In genomic region chr6:55379641-55380335, GRCm38 (mm10) we compare ENCODE assay signal across 8 mouse cellular contexts. TPM values are rescaled to one million over a fixed set of nuclear protein-coding genes. Genes with fewer than 3 reads are reported as not detected.
DNase-seq lines count a peak whose midpoint lies in the region; ATAC-seq and TF ChIP-seq lines count a peak whose summit lies in the region.
"Had no signal": no experiment of that assay in that cellular context is flagged by ENCODE, and none has a peak within 500 bp of the region (broad histone marks: within the 10 kb centered on the region; RNA-seq: fewer than 3 reads in every experiment).

No protein-coding gene starts in this region.

- no peak overlapping the region for H3K4me2 ChIP-seq in limb, embryonic 11.5 days (ENCODE audit: low read depth, severe bottlenecking)
- no peak overlapping the region for H3K4me2 ChIP-seq in embryonic facial prominence, embryonic 14.5 days (ENCODE audit: low read depth, low read length)
- no peak overlapping the region for H3K4me2 ChIP-seq in kidney, postnatal 0 days (ENCODE audit: low read length)
- H3K4me2 ChIP-seq in lung, postnatal 0 days (replicated peaks; ENCODE audit: low read depth, low read length) = no peak overlapping the region

- 39% methylated on average over 3 of the region's 3 CpGs for WGBS in limb, embryonic 11.5 days
- WGBS in limb, embryonic 10.5 days = 38% methylated on average over 3 of the region's 3 CpGs
- 38% methylated on average over 3 of the region's 3 CpGs for WGBS in embryonic facial prominence, embryonic 14.5 days
- 45% methylated on average over 3 of the region's 3 CpGs for WGBS in kidney, postnatal 0 days
- 42% methylated on average over 3 of the region's 3 CpGs for whole genome bisulfite sequencing in lung, postnatal 0 days

- TF ChIP-seq CTCF in kidney, postnatal 0 days (IDR thresholded peaks at IDR 0.05; ENCODE audit: low read depth) = peak; percentile 80
- TF ChIP-seq CTCF in lung, postnatal 0 days (IDR thresholded peaks at IDR 0.05) = peak; percentile 82

- no peaks in the 10 kb centered on the region for H3K36me3 ChIP-seq in limb, embryonic 11.5 days (ENCODE audit: control insufficient read depth, insufficient read depth, low read length)
- H3K36me3 ChIP-seq in limb, embryonic 10.5 days = no peaks in the 10 kb centered on the region
- H3K36me3 ChIP-seq in embryonic facial prominence, embryonic 14.5 days (ENCODE audit: control insufficient read depth, insufficient read depth, low read length) = no peaks in the 10 kb centered on the region
- H3K36me3 ChIP-seq in kidney, postnatal 0 days (ENCODE audit: insufficient read depth, low read length) = no peaks in the 10 kb centered on the region
- H3K36me3 ChIP-seq in lung, postnatal 0 days (ENCODE audit: insufficient read depth, low read length) = no peaks in the 10 kb centered on the region

- no peak overlapping the region for H3K27ac ChIP-seq in limb, embryonic 11.5 days (replicated peaks; ENCODE audit: low read depth, low read length)
- H3K27ac ChIP-seq in limb, embryonic 10.5 days = no peak overlapping the region
- H3K27ac ChIP-seq in embryonic facial prominence, embryonic 14.5 days (replicated peaks; ENCODE audit: low read depth, low read length) = no peak overlapping the region
- no peak overlapping the region for H3K27ac ChIP-seq in kidney, postnatal 0 days
- H3K27ac ChIP-seq in lung, postnatal 0 days (ENCODE audit: low read length) = no peak overlapping the region
- H3K27ac ChIP-seq: macrophage had no signal

- peak; percentile 54 for DNase-seq in limb, embryonic 11.5 days (ENCODE audit: low spot score)
- no peak for DNase-seq in limb, embryonic 10.5 days (ENCODE audit: low spot score)
- DNase-seq in adrenal gland, postnatal 25 days = peak; percentile 35
- no peak for DNase-seq in embryonic facial prominence, embryonic 14.5 days (ENCODE audit: low spot score)
- peak; percentile 82 for DNase-seq in kidney, postnatal 0 days (ENCODE audit: low spot score)
- peak; percentile 57 for DNase-seq in lung, postnatal 0 days (ENCODE audit: low spot score)
- peak; percentile 72 for DNase-seq in right cerebral cortex, postnatal 4 days

- H3K9ac ChIP-seq in limb, embryonic 11.5 days (ENCODE audit: low read length) = no peak overlapping the region
- H3K9ac ChIP-seq in embryonic facial prominence, embryonic 14.5 days (ENCODE audit: low read depth, low read length) = no peak overlapping the region
- H3K9ac ChIP-seq in kidney, postnatal 0 days (ENCODE audit: low read depth, low read length) = no peak overlapping the region
- H3K9ac ChIP-seq in lung, postnatal 0 days (replicated peaks; ENCODE audit: low read depth) = no peak overlapping the region

- no peak overlapping the region for H3K4me3 ChIP-seq in limb, embryonic 11.5 days (ENCODE audit: low read depth, low read length)
- H3K4me3 ChIP-seq in limb, embryonic 10.5 days = no peak overlapping the region
- H3K4me3 ChIP-seq in embryonic facial prominence, embryonic 14.5 days (ENCODE audit: low read depth, low read length) = no peak overlapping the region
- H3K4me3 ChIP-seq in kidney, postnatal 0 days (replicated peaks; ENCODE audit: low read depth, low read length) = no peak overlapping the region
- no peak overlapping the region for H3K4me3 ChIP-seq in lung, postnatal 0 days (ENCODE audit: low read depth, low read length)

- peak; percentile 27; the same call in 1 of the 2 replicates for ATAC-seq in limb, embryonic 11.5 days (ENCODE audit: insufficient number of reproducible peaks, low FRiP score, low TSS enrichment, low read depth)
- ATAC-seq in embryonic facial prominence, embryonic 14.5 days (ENCODE audit: low read depth) = peak; percentile 42; the same call in 1 of the 2 replicates
- no peak for ATAC-seq in kidney, postnatal 0 days (replicated peaks; ENCODE audit: low FRiP score, low read depth)
- peak; percentile 44 for ATAC-seq in lung, postnatal 0 days

- H3K9me3 ChIP-seq in limb, embryonic 11.5 days (ENCODE audit: control insufficient read depth, low read length) = no peaks in the 10 kb centered on the region
- H3K9me3 ChIP-seq in limb, embryonic 10.5 days (replicated peaks) = no peaks in the 10 kb centered on the region
- H3K9me3 ChIP-seq in embryonic facial prominence, embryonic 14.5 days (ENCODE audit: control insufficient read depth, low read length) = no peaks in the 10 kb centered on the region
- H3K9me3 ChIP-seq in kidney, postnatal 0 days (replicated peaks; ENCODE audit: low read length) = no peaks in the 10 kb centered on the region
- no peaks in the 10 kb centered on the region for H3K9me3 ChIP-seq in lung, postnatal 0 days (ENCODE audit: low read length)

- no peaks in the 10 kb centered on the region for H3K27me3 ChIP-seq in limb, embryonic 11.5 days (ENCODE audit: control insufficient read depth, insufficient read depth, low read length)
- H3K27me3 ChIP-seq in limb, embryonic 10.5 days (ENCODE audit: low read depth, poor library complexity, severe bottlenecking) = no peaks in the 10 kb centered on the region
- no peaks in the 10 kb centered on the region for H3K27me3 ChIP-seq in embryonic facial prominence, embryonic 14.5 days (replicated peaks; ENCODE audit: control insufficient read depth, insufficient read depth, low read length)
- H3K27me3 ChIP-seq in kidney, postnatal 0 days (ENCODE audit: insufficient read depth, low read length) = no peaks in the 10 kb centered on the region
- H3K27me3 ChIP-seq in lung, postnatal 0 days (replicated peaks; ENCODE audit: insufficient read depth, low read length) = no peaks in the 10 kb centered on the region

- no peak for TF ChIP-seq EP300 in lung, postnatal 0 days (IDR thresholded peaks at IDR 0.05)

- no peaks in the 10 kb centered on the region for H3K4me1 ChIP-seq in limb, embryonic 11.5 days (ENCODE audit: control insufficient read depth, insufficient read depth, low read length)
- peaks cover 7% of the 10 kb centered on the region for H3K4me1 ChIP-seq in limb, embryonic 10.5 days
- no peaks in the 10 kb centered on the region; the same call in 1 of the 2 replicates for H3K4me1 ChIP-seq in embryonic facial prominence, embryonic 14.5 days (ENCODE audit: control insufficient read depth, insufficient read depth, low read length)
- no peaks in the 10 kb centered on the region for H3K4me1 ChIP-seq in kidney, postnatal 0 days (replicated peaks; ENCODE audit: insufficient read depth, low read length)
- H3K4me1 ChIP-seq in lung, postnatal 0 days (ENCODE audit: insufficient read depth, low read depth, low read length) = no peaks in the 10 kb centered on the region

RNA-seq across cellular contexts. Expression of gene Ghrhr, which starts 3.7 kb away (rescaled TPM):
- polyA plus RNA-seq in limb, embryonic 11.5 days (2014; fragmentation: Nextera tagmentation; extraction: Ambion mirVana) = not detected in 2 replicates
- not detected in 2 replicates for polyA plus RNA-seq in limb, embryonic 10.5 days (2016; fragmentation: Nextera tagmentation; extraction: Ambion mirVana)
- total RNA-seq in adrenal gland, postnatal 25 days (2021) = not detected in 2 replicates
- polyA plus RNA-seq in embryonic facial prominence, embryonic 14.5 days (2014; fragmentation: Nextera tagmentation; extraction: Ambion mirVana) = not detected in 2 replicates
- 0.17 and 0.59 TPM in 2 replicates for polyA plus RNA-seq in kidney, postnatal 0 days (2015; fragmentation: Nextera tagmentation; extraction: Ambion mirVana)
- 0.12 TPM in 1 of 2 replicates, not detected in the other for polyA plus RNA-seq in lung, postnatal 0 days (2015; fragmentation: Nextera tagmentation; extraction: Ambion mirVana)
- polyA plus RNA-seq: macrophage had no signal

RNA-seq across cellular contexts. Expression of gene Aqp1, which starts 43.6 kb away (rescaled TPM):
- polyA plus RNA-seq in limb, embryonic 11.5 days (2014; fragmentation: Nextera tagmentation; extraction: Ambion mirVana) = 0.26 and 0.64 TPM in 2 replicates
- 0.94 and 1.1 TPM in 2 replicates for polyA plus RNA-seq in limb, embryonic 10.5 days (2016; fragmentation: Nextera tagmentation; extraction: Ambion mirVana)
- total RNA-seq in adrenal gland, postnatal 25 days (2021) = 34.6 and 48.9 TPM in 2 replicates
- polyA plus RNA-seq in embryonic facial prominence, embryonic 14.5 days (2014; fragmentation: Nextera tagmentation; extraction: Ambion mirVana) = 20.4 and 20.5 TPM in 2 replicates
- 140 and 148 TPM in 2 replicates for polyA plus RNA-seq in kidney, postnatal 0 days (2015; fragmentation: Nextera tagmentation; extraction: Ambion mirVana)
- 514 and 711 TPM in 2 replicates for polyA plus RNA-seq in lung, postnatal 0 days (2015; fragmentation: Nextera tagmentation; extraction: Ambion mirVana)
- polyA plus RNA-seq: macrophage had no signal

Comparison
In these comparisons a context has a peak if more than half of its experiments do, and no peak if none do; other contexts are left out.
1. DNase-seq: peak in limb, embryonic 11.5 days (single experiment), adrenal gland, postnatal 25 days (single experiment), kidney, postnatal 0 days (single experiment), lung, postnatal 0 days (single experiment) and right cerebral cortex, postnatal 4 days (single experiment); none in limb, embryonic 10.5 days (single experiment) and embryonic facial prominence, embryonic 14.5 days (single experiment).